Mouse (Mus musculus) erythroblast, embryonic 14.5 days (primary cell): Measurements from ENCODE around the gene Npsr1.

Experiments used
- GATA1 ChIP-seq: IDR thresholded peaks from 2 replicates; pipeline ENCODE4 v1.6.1; 2012; ENCODE audit warnings: low read length, inconsistent platforms, mixed read lengths
- TAL1 ChIP-seq: IDR thresholded peaks from 3 replicates; pipeline ENCODE4 v1.6.1; 2012; ENCODE audit warnings: low read length, inconsistent platforms, mixed read lengths

DNA sequence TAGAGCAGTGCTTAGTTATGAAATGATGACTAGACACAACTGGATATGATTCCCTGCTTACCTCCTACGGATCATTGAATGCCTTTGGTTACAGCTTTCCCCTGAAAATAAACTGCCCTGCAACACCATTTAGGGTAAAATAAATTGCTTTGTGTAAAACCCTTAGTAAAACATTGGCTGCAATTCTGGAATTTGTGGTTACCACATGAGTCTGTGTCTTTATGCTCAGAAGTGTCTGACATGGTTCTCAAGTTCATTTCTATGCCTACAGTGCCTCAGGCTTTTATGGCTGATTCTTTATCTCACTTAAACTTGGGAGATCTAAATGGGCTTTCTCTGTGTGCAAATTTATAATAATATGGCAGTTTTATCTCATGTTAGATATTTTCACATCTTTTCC lies 26.1 kb upstream of the Npsr1 start:
- no peak for TF ChIP-seq GATA1
- TF ChIP-seq TAL1: no peak
